Mouse (Mus musculus): ENCODE results near the gene Ntpcr. TPM values are rescaled to one million over a fixed set of nuclear protein-coding genes. Genes with fewer than 3 reads are reported as not detected.

Ntpcr gene
- polyA plus RNA-seq, 1 experiment, result not detected

- Histone ChIP-seq H3K4me3 (ENCODE audit: insufficient read depth, low read depth, low read length) (no peak overlapping the region), H3K27ac (ENCODE audit: insufficient read depth, low read depth, low read length) (no peak overlapping the region), H3K4me1 (ENCODE audit: control insufficient read depth, insufficient read depth, low read length) (peaks cover 2% of the 10 kb centered on the region; the same call in 1 of the 2 replicates)
- TF ChIP-seq POLR2A (IDR thresholded peaks at IDR 0.05; ENCODE audit: insufficient read depth, low read depth, low read length) (no peak), CTCF (IDR thresholded peaks at IDR 0.05; ENCODE audit: insufficient read depth, low read depth, low read length) (peak; percentile 43; the same call in 1 of the 2 replicates)
- WGBS, result 71% methylated on average over 4 of the region's 4 CpGs
Measured at GRCm38 (mm10) chr8:125718914-125719313, 10.8 kb upstream of the Ntpcr start.

- 83% methylated on average over 7 of the region's 7 CpGs for WGBS
- Histone ChIP-seq H3K27ac (ENCODE audit: insufficient read depth, low read depth, low read length) (no peak overlapping the region), H3K4me3 (ENCODE audit: insufficient read depth, low read depth, low read length) (no peak overlapping the region), H3K4me1 (ENCODE audit: control insufficient read depth, insufficient read depth, low read length) (peaks cover 2% of the 10 kb centered on the region; the same call in 1 of the 2 replicates)
- TF ChIP-seq POLR2A (IDR thresholded peaks at IDR 0.05; ENCODE audit: insufficient read depth, low read depth, low read length), result no peak
- TF ChIP-seq CTCF (IDR thresholded peaks at IDR 0.05; ENCODE audit: insufficient read depth, low read depth, low read length), result no peak
Measured at GRCm38 (mm10) chr8:125722675-125723074, 7.1 kb upstream of the Ntpcr start.

GRCm38 (mm10) chr8:125723437-125723836 lies 6.3 kb upstream of the Ntpcr start:
- TF ChIP-seq POLR2A (IDR thresholded peaks at IDR 0.05; ENCODE audit: insufficient read depth, low read depth, low read length), result no peak
- 98% methylated on average over 6 of the region's 6 CpGs for WGBS
- H3K4me3 ChIP-seq (ENCODE audit: insufficient read depth, low read depth, low read length), result no peak overlapping the region
- H3K4me1 ChIP-seq (ENCODE audit: control insufficient read depth, insufficient read depth, low read length), result peaks cover 2% of the 10 kb centered on the region; the same call in 1 of the 2 replicates
- H3K27ac ChIP-seq (ENCODE audit: insufficient read depth, low read depth, low read length), result no peak overlapping the region

- H3K4me1 ChIP-seq (ENCODE audit: control insufficient read depth, insufficient read depth, low read length), result peaks cover 2% of the 10 kb centered on the region; the same call in 1 of the 2 replicates
- H3K27ac ChIP-seq (ENCODE audit: insufficient read depth, low read depth, low read length), result no peak overlapping the region
- WGBS, result 89% methylated on average over 6 of the region's 6 CpGs
- no peak for TF ChIP-seq CTCF (IDR thresholded peaks at IDR 0.05; ENCODE audit: insufficient read depth, low read depth, low read length)
- TF ChIP-seq POLR2A (IDR thresholded peaks at IDR 0.05; ENCODE audit: insufficient read depth, low read depth, low read length), result no peak
- H3K4me3 ChIP-seq (ENCODE audit: insufficient read depth, low read depth, low read length), result no peak overlapping the region
Measured at GRCm38 (mm10) chr8:125725037-125725820, 4.5 kb upstream of the Ntpcr start.

GRCm38 (mm10) chr8:125726143-125726542 lies 3.6 kb upstream of the Ntpcr start:
- Histone ChIP-seq H3K4me1 (ENCODE audit: control insufficient read depth, insufficient read depth, low read length) (peaks cover 2% of the 10 kb centered on the region; the same call in 1 of the 2 replicates), H3K4me3 (ENCODE audit: insufficient read depth, low read depth, low read length) (no peak overlapping the region), H3K27ac (ENCODE audit: insufficient read depth, low read depth, low read length) (no peak overlapping the region)
- WGBS, result 94% methylated on average over 4 of the region's 4 CpGs
- TF ChIP-seq POLR2A (IDR thresholded peaks at IDR 0.05; ENCODE audit: insufficient read depth, low read depth, low read length), result no peak
- no peak for TF ChIP-seq CTCF (IDR thresholded peaks at IDR 0.05; ENCODE audit: insufficient read depth, low read depth, low read length)

GRCm38 (mm10) chr8:125726986-125727385 lies 2.8 kb upstream of the Ntpcr start:
- TF ChIP-seq POLR2A (IDR thresholded peaks at IDR 0.05; ENCODE audit: insufficient read depth, low read depth, low read length) (no peak), CTCF (IDR thresholded peaks at IDR 0.05; ENCODE audit: insufficient read depth, low read depth, low read length) (no peak)
- no peak overlapping the region for H3K27ac ChIP-seq (ENCODE audit: insufficient read depth, low read depth, low read length)
- H3K4me1 ChIP-seq (ENCODE audit: control insufficient read depth, insufficient read depth, low read length), result no peaks in the 10 kb centered on the region
- no peak overlapping the region for H3K4me3 ChIP-seq (ENCODE audit: insufficient read depth, low read depth, low read length)
- 88% methylated on average over 5 of the region's 5 CpGs for WGBS

- H3K4me3 ChIP-seq (ENCODE audit: insufficient read depth, low read depth, low read length), result no peak overlapping the region
- no peak overlapping the region for H3K27ac ChIP-seq (ENCODE audit: insufficient read depth, low read depth, low read length)
- H3K4me1 ChIP-seq (ENCODE audit: control insufficient read depth, insufficient read depth, low read length), result no peaks in the 10 kb centered on the region
- WGBS, result 72% methylated on average over 8 of the region's 8 CpGs
- TF ChIP-seq CTCF (IDR thresholded peaks at IDR 0.05; ENCODE audit: insufficient read depth, low read depth, low read length), result no peak
- TF ChIP-seq POLR2A (IDR thresholded peaks at IDR 0.05; ENCODE audit: insufficient read depth, low read depth, low read length), result no peak
Measured at GRCm38 (mm10) chr8:125727797-125728196, 2.0 kb upstream of the Ntpcr start.

- Histone ChIP-seq H3K4me1 (ENCODE audit: control insufficient read depth, insufficient read depth, low read length) (peaks cover 3% of the 10 kb centered on the region), H3K4me3 (ENCODE audit: insufficient read depth, low read depth, low read length) (peak overlapping the region; percentile 64), H3K27ac (ENCODE audit: insufficient read depth, low read depth, low read length) (0 out of 2 replicates have a peak overlapping the region, but pooled peaks have one; percentile 14)
- 6% methylated on average over 51 of the region's 52 CpGs for WGBS
- TF ChIP-seq POLR2A (IDR thresholded peaks at IDR 0.05; ENCODE audit: insufficient read depth, low read depth, low read length) (peak; percentile 17; the same call in 1 of the 2 replicates), CTCF (IDR thresholded peaks at IDR 0.05; ENCODE audit: insufficient read depth, low read depth, low read length) (no peak)
Measured at GRCm38 (mm10) chr8:125733964-125734956, 4.5 kb downstream of the Ntpcr start.
